14 mouse cellular contexts compared by ENCODE assay signal in the genomic region with DNA sequence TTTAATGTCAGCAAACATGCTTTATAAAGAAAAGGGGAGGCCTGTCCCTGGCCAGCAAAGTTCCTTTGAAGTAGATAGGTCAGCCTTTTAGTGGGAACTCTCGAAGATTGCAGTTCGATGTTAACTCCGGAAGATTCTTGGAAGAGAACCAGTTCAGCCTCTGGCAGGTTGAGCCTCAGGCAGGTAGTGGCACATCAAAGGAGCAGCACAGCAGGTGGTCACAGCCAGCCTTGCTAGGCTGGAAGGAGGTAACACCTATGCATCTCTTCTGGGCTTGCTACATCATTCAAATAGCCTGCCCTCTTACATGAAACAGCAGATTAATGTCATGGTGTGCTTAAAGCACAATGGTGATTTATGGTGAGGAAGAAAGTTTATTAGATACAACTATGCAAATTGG. TPM values are rescaled to one million over a fixed set of nuclear protein-coding genes. Genes with fewer than 3 reads are reported as not detected.
DNase-seq lines count a peak whose midpoint lies in the region; ATAC-seq lines count a peak whose summit lies in the region.
"Not testable (repeated sequence)": the region's sequence is repeated elsewhere in the genome, so short reads cannot be mapped to it uniquely, and the experiment has no call there.
"Had no signal": no experiment of that assay in that cellular context is flagged by ENCODE, and none has a peak within 500 bp of the region (broad histone marks: within the 10 kb centered on the region; RNA-seq: fewer than 3 reads in every experiment).

No protein-coding gene starts in this region.

- H3K36me3 ChIP-seq in ES-E14 (ENCODE audit: control insufficient read depth, insufficient read depth, low read length, poor library complexity, severe bottlenecking); midbrain, embryonic 14.5 days (ENCODE audit: control insufficient read depth, insufficient read depth, low read length): not testable (repeated sequence)

- not testable (repeated sequence) for H3K27me3 ChIP-seq in midbrain, embryonic 14.5 days (ENCODE audit: control insufficient read depth, insufficient read depth, low read length)

- not testable (repeated sequence) for H3K9me3 ChIP-seq in ES-E14 (ENCODE audit: control insufficient read depth, insufficient read depth, low read depth, low read length); midbrain, embryonic 14.5 days (ENCODE audit: control insufficient read depth, low read length)

- H3K9ac ChIP-seq in ES-E14 (ENCODE audit: insufficient read depth, low read depth, low read length, poor library complexity, severe bottlenecking); midbrain, embryonic 14.5 days (replicated peaks; ENCODE audit: low read length): not testable (repeated sequence)

- H3K4me1 ChIP-seq in ES-E14 (ENCODE audit: control insufficient read depth in 2 of 2, insufficient read depth in 2 of 2, low read length in 2 of 2, poor library complexity in 1 of 2); midbrain, embryonic 14.5 days (ENCODE audit: control insufficient read depth, insufficient read depth, low read length): not testable (repeated sequence)

- DNase-seq in ES-CJ7 (ENCODE audit: low read depth, low spot score) (peak; percentile 54), ES-E14 (ENCODE audit: low read depth, low spot score) (peak; percentile 51), R1 (ENCODE audit: low read depth, low spot score) (peak; percentile 22), WW6 (ENCODE audit: low read depth, low spot score) (peak; percentile 29), ZHBTc4 (ENCODE audit: low read depth, low spot score) (peak; percentile 81)
- DNase-seq in midbrain, embryonic 14.5 days: peak; percentile 8

- ATAC-seq in midbrain, embryonic 14.5 days (ENCODE audit: low FRiP score, low TSS enrichment): not testable (repeated sequence)

- 81% methylated on average over 3 of the region's 3 CpGs for WGBS in midbrain, embryonic 14.5 days

- not testable (repeated sequence) for H3K4me2 ChIP-seq in midbrain, embryonic 14.5 days (ENCODE audit: low read length)

- H3K4me3 ChIP-seq in ES-E14 (ENCODE audit: insufficient read depth in 1 of 2, low read depth in 1 of 2, low read length in 2 of 2, poor library complexity in 1 of 2, severe bottlenecking in 1 of 2); midbrain, embryonic 14.5 days (replicated peaks; ENCODE audit: low read depth, low read length): not testable (repeated sequence)

- in situ Hi-C loops in ES-E14 (cut with MboI; ENCODE audit: low sequenced_read_pairs in 2 of 2, unreplicated experiment in 2 of 2): not testable (repeated sequence)

- not testable (repeated sequence) for H3K27ac ChIP-seq in ES-E14 (ENCODE audit: insufficient read depth, low read depth, low read length, poor library complexity, severe bottlenecking); midbrain, embryonic 14.5 days (replicated peaks; ENCODE audit: low read depth, low read length)

RNA-seq across cellular contexts. Expression of a gene that starts 9.0 kb away (rescaled TPM):
- 0.67 and 0.85 TPM in 2 replicates for total RNA-seq in ES-E14 (2012; rRNA removed)
- polyA plus RNA-seq in midbrain, embryonic 14.5 days (2014; fragmentation: Nextera tagmentation; extraction: Ambion mirVana): 0.29 and 0.30 TPM in 2 replicates
- total RNA-seq: adrenal gland, postnatal 14 days; adrenal gland, postnatal 25 days; CH12.LX; G1E had no signal
- polyA plus RNA-seq: activated CD4-positive, CD25-positive, alpha-beta regulatory T cell, adult 4 months; adrenal gland, adult 2 months; C2C12; CD4-positive, CD25-positive, alpha-beta regulatory T cell, adult 4 months; G1E had no signal

RNA-seq across cellular contexts. Expression of a gene that starts 37.1 kb away (rescaled TPM):
- 1.8 and 2.5 TPM in 2 replicates for total RNA-seq in ES-E14 (2012; rRNA removed)
- polyA plus RNA-seq in midbrain, embryonic 14.5 days (2014; fragmentation: Nextera tagmentation; extraction: Ambion mirVana): 6.8 and 7.1 TPM in 2 replicates
- total RNA-seq: CH12.LX had no signal
- polyA plus RNA-seq: G1E had no signal

Comparison
In these comparisons a context has a peak if more than half of its experiments do, and no peak if none do; other contexts are left out.
1. DNase-seq: peak in every context shown above with its lines; median percentile 81 in ZHBTc4; 54 in ES-CJ7; 51 in ES-E14; 29 in WW6; 22 in R1; 8 in midbrain, embryonic 14.5 days.